Mouse (Mus musculus) leukemia stem cell, adult 10-12 weeks (primary cell): ENCODE results near the gene Gm45234. TPM values are rescaled to one million over a fixed set of nuclear protein-coding genes. Genes with fewer than 3 reads are reported as not detected.

ENCODE experiments used
- polyA plus RNA-seq: library from polyadenylated mRNA; stranded (reverse); fragments of >175 nt; gene quantifications from 2 replicates; pipeline ENCODE4 v1.2.3, GENCODE M21; 2012; ENCODE audit warnings: low replicate concordance

Gene Gm45234
- polyA plus RNA-seq: 6.5 and 9.2 TPM in 2 replicates

GRCm38 (mm10) chr6:124755831-124756595 lies at the start of gene Gm45234, which contains the start of gene Atn1:
Gene Gm45234 (minus strand): TSS chr6:124756021.
Gene Atn1 (minus strand): TSS chr6:124756524.

GRCm38 (mm10) chr6:124779222-124779983 lies 23.6 kb upstream of the Gm45234 start, which contains the start of gene Lrrc23:
Gene Lrrc23 (minus strand): TSS chr6:124779727.

GRCm38 (mm10) chr6:124769101-124769765 lies 13.4 kb upstream of the Gm45234 start, which contains the start of gene Eno2:
Gene Eno2 (minus strand): TSS chr6:124769673.

GRCm38 (mm10) chr6:124740888-124741761 lies 14.7 kb downstream of the Gm45234 start, which contains the start of gene Grcc10:
Gene Grcc10 (minus strand): TSS chr6:124741374.

GRCm38 (mm10) chr6:124738511-124739023 lies 17.3 kb downstream of the Gm45234 start, which contains the start of gene Ptpn6:
Gene Ptpn6 (minus strand): TSS chr6:124738714.

GRCm38 (mm10) chr6:124711824-124712782 lies 43.7 kb downstream of the Gm45234 start, which contains the start of the genes Emg1 and Phb2:
Gene Emg1 (minus strand): TSS chr6:124712178.
Gene Phb2 (plus strand): TSS chr6:124712336.

Other genes starting within 250 kb of the Gm45234 start
- 2.6 and 5.0 TPM in 2 replicates for gene C1ra, start 243.6 kb downstream of the Gm45234 start, polyA plus RNA-seq
- gene C1s1, start 213.7 kb downstream of the Gm45234 start, polyA plus RNA-seq: 0.06 and 0.26 TPM in 2 replicates
- gene C1rb, start 185.7 kb downstream of the Gm45234 start, polyA plus RNA-seq: not detected in 2 replicates
- not detected in 2 replicates for gene C1s2, start 119.9 kb downstream of the Gm45234 start, polyA plus RNA-seq
- 181 and 313 TPM in 2 replicates for gene Lpcat3, start 93.0 kb downstream of the Gm45234 start, polyA plus RNA-seq
- 121 and 214 TPM in 2 replicates for gene Emg1, start 43.8 kb downstream of the Gm45234 start, polyA plus RNA-seq
- gene Phb2, start 43.7 kb downstream of the Gm45234 start, polyA plus RNA-seq: 176 and 319 TPM in 2 replicates
- gene Ptpn6, start 17.3 kb downstream of the Gm45234 start, polyA plus RNA-seq: 35.0 and 59.4 TPM in 2 replicates
- gene Grcc10, start 14.6 kb downstream of the Gm45234 start, polyA plus RNA-seq: 14.7 and 16.6 TPM in 2 replicates
- 34.5 and 35.4 TPM in 2 replicates for gene Atn1, start 503 bp upstream of the Gm45234 start, polyA plus RNA-seq
- 0.11 and 0.80 TPM in 2 replicates for gene Eno2, start 13.7 kb upstream of the Gm45234 start, polyA plus RNA-seq
- gene Lrrc23, start 23.7 kb upstream of the Gm45234 start, polyA plus RNA-seq: not detected in 2 replicates
- gene Spsb2, start 52.6 kb upstream of the Gm45234 start, polyA plus RNA-seq: 6.3 and 9.8 TPM in 2 replicates
- 16.7 and 65.2 TPM in 2 replicates for gene Tpi1, start 58.3 kb upstream of the Gm45234 start, polyA plus RNA-seq
- 22.3 and 54.7 TPM in 2 replicates for gene Usp5, start 73.5 kb upstream of the Gm45234 start, polyA plus RNA-seq
- 62.0 and 80.4 TPM in 2 replicates for gene Cdca3, start 73.5 kb upstream of the Gm45234 start, polyA plus RNA-seq
- gene Gnb3, start 84.3 kb upstream of the Gm45234 start, polyA plus RNA-seq: not detected in 2 replicates
- 1.2 and 1.6 TPM in 2 replicates for gene P3h3, start 101.7 kb upstream of the Gm45234 start, polyA plus RNA-seq
- 0.41 and 1.1 TPM in 2 replicates for gene Gpr162, start 108.0 kb upstream of the Gm45234 start, polyA plus RNA-seq
- gene Cd4, start 132.2 kb upstream of the Gm45234 start, polyA plus RNA-seq: 8.6 and 14.1 TPM in 2 replicates
- gene Lag3, start 155.7 kb upstream of the Gm45234 start, polyA plus RNA-seq: 15.5 and 17.2 TPM in 2 replicates
- gene Ptms, start 164.1 kb upstream of the Gm45234 start, polyA plus RNA-seq: 272 and 614 TPM in 2 replicates
- gene Mlf2, start 175.4 kb upstream of the Gm45234 start, polyA plus RNA-seq: 197 and 222 TPM in 2 replicates
- 25.6 and 40.3 TPM in 2 replicates for gene Cops7a, start 209.5 kb upstream of the Gm45234 start, polyA plus RNA-seq
- gene Pianp, start 240.7 kb upstream of the Gm45234 start, polyA plus RNA-seq: 16.7 and 36.1 TPM in 2 replicates